Mouse (Mus musculus): ENCODE measurements around the gene Calu.
"Not testable (repeated sequence)": the region's sequence is repeated elsewhere in the genome, so short reads cannot be mapped to it uniquely, and the experiment has no call there.

DNA sequence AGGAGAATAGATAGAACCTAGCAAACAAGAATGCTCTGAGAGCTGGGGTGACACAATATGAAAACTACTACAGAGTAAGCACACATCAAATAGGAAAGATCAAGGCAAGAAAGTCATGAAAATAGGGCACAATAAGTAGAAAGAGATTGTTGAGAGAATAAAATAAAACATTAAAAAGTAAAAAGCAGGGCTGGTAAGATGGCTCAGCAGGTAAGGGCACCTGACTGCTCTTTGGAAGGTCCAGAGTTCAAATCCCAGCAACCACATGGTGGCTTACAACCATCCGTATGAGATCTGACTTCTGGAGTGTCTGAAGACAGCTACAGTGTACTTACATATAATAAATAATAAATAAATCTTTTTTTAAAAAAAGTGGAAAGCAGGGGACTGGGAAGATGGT, 42.6 kb downstream of the Calu start:
- TF ChIP-seq CTCF, EP300 (IDR thresholded peaks at IDR 0.05; ENCODE audit: low read depth): not testable (repeated sequence)

Measured in heart, postnatal 0 days (tissue).